Mouse (Mus musculus) heart, embryonic 10.5 days (tissue): ENCODE results near the gene Esrrb. TPM values are rescaled to one million over a fixed set of nuclear protein-coding genes. Genes with fewer than 3 reads are reported as not detected.

Experiments
- DNase-seq: peaks from one replicate; pipeline ENCODE4 v3.0.0-alpha.2; 2017; ENCODE audit warnings: low spot score
- H3K27ac ChIP-seq: fragments of 300-500 bp; sonication (generic); 2 replicates; pipeline ENCODE4 v1.5.1; 2016; ENCODE audit warnings: mild to moderate bottlenecking
- H3K27me3 ChIP-seq: fragments of 300-500 bp; sonication (generic); 2 replicates; pipeline ENCODE4 v1.6.1; 2016; ENCODE audit warnings: mild to moderate bottlenecking; ENCODE audit not compliant: poor library complexity, insufficient read depth, severe bottlenecking
- H3K36me3 ChIP-seq: fragments of 300-500 bp; sonication (generic); 2 replicates; pipeline ENCODE4 v1.6.1; 2016; ENCODE audit warnings: mild to moderate bottlenecking, moderate library complexity
- H3K4me1 ChIP-seq: fragments of 300-500 bp; sonication (generic); 2 replicates; pipeline ENCODE4 v1.6.1; 2016; ENCODE audit warnings: mild to moderate bottlenecking
- H3K4me3 ChIP-seq: fragments of 300-500 bp; sonication (generic); 2 replicates; pipeline ENCODE4 v1.5.1; 2016; ENCODE audit warnings: mild to moderate bottlenecking, moderate library complexity
- H3K9me3 ChIP-seq: fragments of 300-500 bp; sonication (generic); 2 replicates; pipeline ENCODE4 v1.6.1; 2016; ENCODE audit warnings: mild to moderate bottlenecking, moderate library complexity
- WGBS: fragments of 180-500 bp; shearing (Covaris S2); methylation state at CpG from one replicate; pipeline ENCODE4 v1.1.7; 2016; 5-methylcytosine and 5-hydroxymethylcytosine counted together
- polyA plus RNA-seq: library from polyadenylated mRNA; unstranded; fragments of >200 nt; fragmentation: Nextera tagmentation; extraction: Ambion mirVana; gene quantifications from 2 replicates; pipeline ENCODE4 v1.2.1, GENCODE M21; 2016

Esrrb gene
- polyA plus RNA-seq, 1 experiment from 2014 or later: 1.6 TPM

- Histone ChIP-seq H3K4me3 (no peak overlapping the region), H3K4me1 (peaks cover 20% of the 10 kb centered on the region), H3K27me3 (peaks cover 16% of the 10 kb centered on the region; the same call in 1 of the 2 replicates), H3K36me3 (peaks cover 5% of the 10 kb centered on the region; the same call in 1 of the 2 replicates), H3K27ac (0 out of 2 replicates have a peak overlapping the region, but pooled peaks have one; percentile 11), H3K9me3 (no peaks in the 10 kb centered on the region)
- no peak for DNase-seq
- WGBS: 50% methylated on average over 13 of the region's 13 CpGs
Observed at GRCm38 (mm10) chr12:86509295-86510279, 148.7 kb downstream of the Esrrb start.

GRCm38 (mm10) chr12:86512335-86512734 lies 151.4 kb downstream of the Esrrb start:
- no peak overlapping the region for H3K4me3 ChIP-seq
- H3K27me3 ChIP-seq: 0 out of 2 replicates have a peak, but pooled peaks cover 4% of the 10 kb centered on the region
- DNase-seq: no peak
- H3K4me1 ChIP-seq: peaks cover 20% of the 10 kb centered on the region
- H3K27ac ChIP-seq: no peak overlapping the region
- peaks cover 9% of the 10 kb centered on the region for H3K36me3 ChIP-seq
- WGBS: 88% methylated on average over 3 of the region's 3 CpGs
- H3K9me3 ChIP-seq: no peaks in the 10 kb centered on the region

- peaks cover 11% of the 10 kb centered on the region; the same call in 1 of the 2 replicates for H3K27me3 ChIP-seq
- WGBS: 40% methylated on average over 4 of the region's 4 CpGs
- H3K36me3 ChIP-seq: peaks cover 9% of the 10 kb centered on the region
- DNase-seq: no peak
- H3K4me3 ChIP-seq: no peak overlapping the region
- no peak overlapping the region for H3K27ac ChIP-seq
- H3K4me1 ChIP-seq: peaks cover 22% of the 10 kb centered on the region
- no peaks in the 10 kb centered on the region for H3K9me3 ChIP-seq
Observed at GRCm38 (mm10) chr12:86513596-86513995, 152.7 kb downstream of the Esrrb start.

- Histone ChIP-seq H3K27me3 (peaks cover 31% of the 10 kb centered on the region), H3K4me1 (peaks cover 17% of the 10 kb centered on the region), H3K36me3 (peaks cover 9% of the 10 kb centered on the region), H3K4me3 (no peak overlapping the region), H3K27ac (no peak overlapping the region), H3K9me3 (no peaks in the 10 kb centered on the region)
- 49% methylated on average over 5 of the region's 5 CpGs for WGBS
- no peak for DNase-seq
Observed at GRCm38 (mm10) chr12:86516602-86517001, 155.7 kb downstream of the Esrrb start.

DNA sequence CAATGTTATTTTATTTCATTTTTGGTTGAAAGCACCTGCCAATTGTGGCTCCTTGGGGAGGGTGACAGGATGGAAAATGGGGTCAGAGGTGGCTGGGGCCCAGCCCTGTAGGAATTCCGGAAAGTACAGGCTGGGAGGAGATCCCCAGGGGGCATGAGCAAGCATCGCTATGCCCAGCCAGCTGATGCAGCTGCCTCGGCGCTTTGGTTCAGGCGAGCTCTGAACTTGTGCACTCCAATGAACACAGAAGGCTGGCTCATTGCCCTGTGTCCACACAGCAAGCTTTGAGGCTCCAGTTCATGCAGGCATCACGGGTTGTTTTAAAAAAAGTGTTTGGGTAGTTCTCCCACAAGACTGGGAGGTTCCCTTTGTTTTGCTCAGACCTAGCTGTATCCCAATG lies 156.8 kb downstream of the Esrrb start:
- no peaks in the 10 kb centered on the region for H3K9me3 ChIP-seq
- H3K27me3 ChIP-seq: peaks cover 31% of the 10 kb centered on the region
- H3K27ac ChIP-seq: no peak overlapping the region
- DNase-seq: no peak
- peaks cover 17% of the 10 kb centered on the region for H3K4me1 ChIP-seq
- WGBS: 53% methylated on average over 6 of the region's 6 CpGs
- H3K36me3 ChIP-seq: peaks cover 9% of the 10 kb centered on the region
- no peak overlapping the region for H3K4me3 ChIP-seq

DNA sequence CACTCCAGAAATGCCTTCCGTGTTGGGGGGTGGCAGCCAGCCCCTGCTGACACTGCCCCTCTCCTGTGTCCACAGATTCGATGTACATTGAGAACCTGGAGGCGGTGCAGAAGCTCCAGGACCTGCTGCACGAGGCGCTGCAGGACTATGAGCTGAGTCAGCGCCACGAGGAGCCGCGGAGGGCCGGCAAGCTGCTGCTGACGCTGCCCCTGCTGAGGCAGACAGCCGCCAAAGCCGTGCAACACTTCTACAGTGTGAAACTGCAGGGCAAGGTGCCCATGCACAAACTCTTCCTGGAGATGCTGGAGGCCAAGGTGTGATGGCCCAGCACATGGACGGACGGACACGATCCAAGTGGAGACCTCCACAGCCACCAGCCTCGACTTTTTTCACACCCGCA lies 157.8 kb downstream of the Esrrb start:
- Histone ChIP-seq H3K9me3 (no peaks in the 10 kb centered on the region), H3K36me3 (peaks cover 9% of the 10 kb centered on the region), H3K27me3 (peaks cover 31% of the 10 kb centered on the region), H3K27ac (no peak overlapping the region), H3K4me3 (no peak overlapping the region), H3K4me1 (peaks cover 13% of the 10 kb centered on the region)
- DNase-seq: no peak
- WGBS: 21% methylated on average over 18 of the region's 18 CpGs

GRCm38 (mm10) chr12:86534283-86534682 lies 173.4 kb downstream of the Esrrb start:
- Histone ChIP-seq H3K27me3 (no peaks in the 10 kb centered on the region), H3K4me1 (no peaks in the 10 kb centered on the region), H3K9me3 (no peaks in the 10 kb centered on the region), H3K4me3 (no peak overlapping the region), H3K27ac (no peak overlapping the region), H3K36me3 (no peaks in the 10 kb centered on the region)
- DNase-seq: no peak
- 65% methylated on average over 2 of the region's 2 CpGs for WGBS

DNA sequence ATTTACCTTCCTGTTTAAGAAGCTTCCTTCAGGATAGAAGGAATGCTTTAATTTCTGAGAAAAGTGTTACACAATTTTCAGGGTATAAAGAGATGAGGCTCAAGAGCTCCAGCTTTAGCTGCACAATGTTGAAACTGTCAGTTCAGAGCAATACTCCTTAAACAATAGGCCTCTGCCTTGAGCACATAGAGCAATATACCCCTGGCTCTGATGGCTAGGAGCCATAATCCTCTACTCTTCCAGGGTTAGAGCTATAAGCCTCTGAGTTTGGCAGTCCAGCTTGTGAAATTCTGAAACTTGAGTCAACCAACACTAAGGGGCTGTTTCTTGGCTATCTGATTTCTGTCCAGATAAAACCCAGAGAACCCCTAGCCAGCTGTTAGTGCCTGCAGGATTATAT lies 176.9 kb downstream of the Esrrb start:
- Histone ChIP-seq H3K4me1 (no peaks in the 10 kb centered on the region), H3K36me3 (no peaks in the 10 kb centered on the region), H3K9me3 (no peaks in the 10 kb centered on the region), H3K4me3 (no peak overlapping the region), H3K27ac (no peak overlapping the region), H3K27me3 (0 out of 2 replicates have a peak, but pooled peaks cover 3% of the 10 kb centered on the region)
- DNase-seq: no peak

DNA sequence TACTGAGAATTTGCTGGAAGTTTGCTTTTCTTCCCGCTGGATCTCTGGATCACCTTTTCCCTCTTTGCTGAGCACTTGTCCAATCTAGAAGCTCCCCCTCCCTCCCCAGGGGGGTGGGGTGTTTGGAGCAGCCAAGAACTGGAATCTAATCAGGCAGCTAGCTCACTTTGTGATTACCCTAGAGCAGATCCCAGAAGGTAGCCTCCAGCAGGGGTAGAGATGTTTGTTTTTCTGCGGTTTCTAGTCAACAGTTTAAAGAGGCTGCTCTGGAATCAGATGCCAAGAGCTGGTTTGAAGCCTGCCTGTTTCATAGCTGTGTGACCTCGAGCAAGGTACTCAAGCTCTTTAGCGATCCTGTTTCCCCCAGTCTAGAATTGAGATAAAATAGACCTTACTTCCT lies 177.8 kb downstream of the Esrrb start:
- Histone ChIP-seq H3K27me3 (0 out of 2 replicates have a peak, but pooled peaks cover 3% of the 10 kb centered on the region), H3K4me3 (no peak overlapping the region), H3K36me3 (no peaks in the 10 kb centered on the region), H3K27ac (no peak overlapping the region), H3K4me1 (no peaks in the 10 kb centered on the region), H3K9me3 (no peaks in the 10 kb centered on the region)
- DNase-seq: no peak
- WGBS: 46% methylated on average over 4 of the region's 4 CpGs

GRCm38 (mm10) chr12:86539511-86539910 lies 178.6 kb downstream of the Esrrb start:
- Histone ChIP-seq H3K9me3 (no peaks in the 10 kb centered on the region), H3K4me3 (no peak overlapping the region), H3K4me1 (no peaks in the 10 kb centered on the region), H3K27me3 (0 out of 2 replicates have a peak, but pooled peaks cover 3% of the 10 kb centered on the region), H3K36me3 (no peaks in the 10 kb centered on the region), H3K27ac (no peak overlapping the region)
- DNase-seq: no peak
- 74% methylated on average over 4 of the region's 4 CpGs for WGBS

GRCm38 (mm10) chr12:86547808-86548207 lies 186.9 kb downstream of the Esrrb start:
- 24% methylated on average over 8 of the region's 8 CpGs for WGBS
- no peak for DNase-seq
- H3K27me3 ChIP-seq: peaks cover 14% of the 10 kb centered on the region; the same call in 1 of the 2 replicates
- no peak overlapping the region for H3K27ac ChIP-seq
- no peaks in the 10 kb centered on the region for H3K36me3 ChIP-seq
- H3K4me3 ChIP-seq: no peak overlapping the region
- H3K4me1 ChIP-seq: no peaks in the 10 kb centered on the region
- no peaks in the 10 kb centered on the region for H3K9me3 ChIP-seq

DNA sequence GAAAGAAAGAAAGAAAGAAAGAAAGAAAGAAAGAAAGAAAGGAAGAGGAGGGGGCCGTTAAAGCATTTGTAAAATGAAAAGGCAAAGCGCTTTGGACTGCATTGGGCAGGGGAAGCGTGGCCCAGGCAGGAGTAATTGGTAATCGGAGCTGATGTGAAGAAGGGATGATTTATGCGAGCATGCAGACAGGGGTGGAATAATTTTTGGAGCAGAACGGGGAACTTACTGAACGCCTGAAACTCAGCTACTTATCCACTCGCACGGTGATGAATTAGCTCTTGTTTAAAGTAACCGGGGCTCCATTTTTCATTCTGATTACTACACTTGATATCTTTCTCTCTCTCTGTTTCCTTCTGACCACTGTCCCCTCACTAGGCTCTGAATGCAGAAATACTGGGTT lies 192.1 kb downstream of the Esrrb start:
- no peaks in the 10 kb centered on the region for H3K36me3 ChIP-seq
- H3K9me3 ChIP-seq: no peaks in the 10 kb centered on the region
- no peaks in the 10 kb centered on the region for H3K4me1 ChIP-seq
- H3K27ac ChIP-seq: no peak overlapping the region
- DNase-seq: no peak
- H3K27me3 ChIP-seq: 0 out of 2 replicates have a peak, but pooled peaks cover 6% of the 10 kb centered on the region
- 78% methylated on average over 10 of the region's 10 CpGs for WGBS
- H3K4me3 ChIP-seq: no peak overlapping the region

GRCm38 (mm10) chr12:86556796-86557517 lies 196.0 kb downstream of the Esrrb start:
- no peak for DNase-seq
- H3K36me3 ChIP-seq: no peaks in the 10 kb centered on the region
- H3K27me3 ChIP-seq: no peaks in the 10 kb centered on the region
- H3K4me1 ChIP-seq: no peaks in the 10 kb centered on the region
- 30% methylated on average over 10 of the region's 10 CpGs for WGBS
- no peaks in the 10 kb centered on the region for H3K9me3 ChIP-seq
- no peak overlapping the region for H3K27ac ChIP-seq
- H3K4me3 ChIP-seq: no peak overlapping the region
